Mouse (Mus musculus) intestine, embryonic 14.5 days (tissue): ENCODE data around the gene Cldn20. TPM values are rescaled to one million over a fixed set of nuclear protein-coding genes. Genes with fewer than 3 reads are reported as not detected.

ENCODE experiments used
- ATAC-seq: fragments of 200-750 bp; cut with Nextera tagmentation; replicated peaks from 2 replicates; pipeline ENCODE4 v1.8.0; 2017; ENCODE audit warnings: low read depth, moderate number of reproducible peaks, moderate TSS enrichment, moderate library complexity; ENCODE audit not compliant: low FRiP score, low TSS enrichment
- DNase-seq: peaks from one replicate; pipeline ENCODE4 v3.0.0-alpha.2; 2018; ENCODE audit warnings: low spot score
- H3K27ac ChIP-seq: fragments of 300-500 bp; sonication (generic); 2 replicates; pipeline ENCODE4 v1.5.1; 2014; ENCODE audit warnings: low read depth, mild to moderate bottlenecking, control low read depth
- H3K27me3 ChIP-seq: fragments of 300-500 bp; sonication (generic); replicated peaks from 2 replicates; pipeline ENCODE4 v1.6.1; 2014; ENCODE audit warnings: low read length, control low read depth; ENCODE audit not compliant: control insufficient read depth, insufficient read depth
- H3K36me3 ChIP-seq: fragments of 300-500 bp; sonication (generic); 2 replicates; pipeline ENCODE4 v1.6.1; 2014; ENCODE audit warnings: low read length, control low read depth; ENCODE audit not compliant: control insufficient read depth, insufficient read depth
- H3K4me1 ChIP-seq: fragments of 300-500 bp; sonication (generic); replicated peaks from 2 replicates; pipeline ENCODE4 v1.6.1; 2014; ENCODE audit warnings: low read length, control low read depth, mixed read lengths; ENCODE audit not compliant: control insufficient read depth, insufficient read depth
- H3K4me2 ChIP-seq: fragments of 300-500 bp; sonication (generic); 2 replicates; pipeline ENCODE4 v1.6.1; 2014; ENCODE audit warnings: low read length
- H3K4me3 ChIP-seq: fragments of 300-500 bp; sonication (generic); 2 replicates; pipeline ENCODE4 v1.5.1; 2014; ENCODE audit warnings: low read depth, low read length, control low read depth, mixed read lengths
- H3K9ac ChIP-seq: fragments of 300-500 bp; sonication (generic); 2 replicates; pipeline ENCODE4 v1.6.1; 2014; ENCODE audit warnings: mild to moderate bottlenecking, low read length
- H3K9me3 ChIP-seq: fragments of 300-500 bp; sonication (generic); 2 replicates; pipeline ENCODE4 v1.6.1; 2016; ENCODE audit warnings: low read length, control low read depth; ENCODE audit not compliant: control insufficient read depth
- WGBS: fragments of 180-500 bp; shearing (Covaris S2); extraction: QIAGEN DNeasy Blood & Tissue Kit; methylation state at CpG from one replicate; pipeline ENCODE4 v1.1.7; 2014; 5-methylcytosine and 5-hydroxymethylcytosine counted together
- polyA plus RNA-seq: library from polyadenylated mRNA; unstranded; fragments of >200 nt; fragmentation: Nextera tagmentation; extraction: Ambion mirVana; gene quantifications from 2 replicates; pipeline ENCODE4 v1.2.1, GENCODE M21; 2014

The Cldn20 gene
- polyA plus RNA-seq = 0.30 TPM in 1 of 2 replicates, not detected in the other

DNA sequence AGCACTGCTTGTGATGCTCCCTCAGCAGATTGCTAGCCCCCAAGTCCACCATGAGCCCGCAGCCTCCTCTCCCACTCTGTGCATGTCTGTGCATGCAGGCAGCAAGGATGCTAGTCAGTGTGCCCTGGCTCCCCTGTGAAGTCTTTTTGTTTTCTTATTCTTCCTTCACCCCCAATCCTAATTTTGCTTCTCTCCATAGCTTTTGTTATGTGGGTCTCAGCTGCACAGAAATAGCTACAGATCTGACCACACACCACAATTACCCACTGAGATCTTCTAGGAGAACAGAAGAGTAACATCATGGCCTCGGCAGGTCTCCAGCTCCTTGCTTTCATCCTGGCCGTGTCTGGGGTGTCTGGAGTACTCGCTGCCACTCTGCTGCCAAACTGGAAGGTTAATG lies at the start of gene Cldn20:
Cldn20 (plus strand) TSS at position 301 of the 400 bp plus-strand sequence.
- 96% methylated on average over 4 of the region's 4 CpGs for WGBS
- no peak within 1 kb of the TSS for H3K27ac ChIP-seq
- no peaks in the 10 kb centered on the region for H3K9me3 ChIP-seq

GRCm38 (mm10) chr17:3483091-3483490 lies 49.3 kb upstream of the Cldn20 start:
- ATAC-seq (no peak), DNase-seq (no peak)
- Histone ChIP-seq H3K36me3 (no peaks in the 10 kb centered on the region), H3K9me3 (no peaks in the 10 kb centered on the region), H3K4me2 (no peak overlapping the region), H3K27ac (no peak overlapping the region), H3K27me3 (no peaks in the 10 kb centered on the region), H3K4me1 (0 out of 2 replicates have a peak, but pooled peaks cover 4% of the 10 kb centered on the region), H3K4me3 (no peak overlapping the region), H3K9ac (no peak overlapping the region)
- 88% methylated on average over 8 of the region's 8 CpGs for WGBS

More for the DNA sequence above, at the start of gene Cldn20:
- H3K9ac ChIP-seq = no peak within 1 kb of the TSS
- H3K4me2 ChIP-seq = no peak within 1 kb of the TSS
- peaks cover 8% of the 10 kb centered on the region; the same call in 1 of the 2 replicates for H3K36me3 ChIP-seq
- DNase-seq (no peak), ATAC-seq (no peak)
- H3K4me1 ChIP-seq = no peaks in the 10 kb centered on the region
- no peaks in the 10 kb centered on the region for H3K27me3 ChIP-seq
- H3K4me3 ChIP-seq = no peak within 1 kb of the TSS

- Histone ChIP-seq H3K4me3 (no peak overlapping the region), H3K4me2 (no peak overlapping the region), H3K27ac (no peak overlapping the region), H3K27me3 (no peaks in the 10 kb centered on the region), H3K36me3 (no peaks in the 10 kb centered on the region), H3K4me1 (0 out of 2 replicates have a peak, but pooled peaks cover 4% of the 10 kb centered on the region), H3K9me3 (no peaks in the 10 kb centered on the region), H3K9ac (no peak overlapping the region)
- WGBS = 76% methylated on average over 7 of the region's 7 CpGs
- ATAC-seq = no peak
- DNase-seq = no peak
Observed at GRCm38 (mm10) chr17:3485851-3486250, 46.5 kb upstream of the Cldn20 start.

DNA sequence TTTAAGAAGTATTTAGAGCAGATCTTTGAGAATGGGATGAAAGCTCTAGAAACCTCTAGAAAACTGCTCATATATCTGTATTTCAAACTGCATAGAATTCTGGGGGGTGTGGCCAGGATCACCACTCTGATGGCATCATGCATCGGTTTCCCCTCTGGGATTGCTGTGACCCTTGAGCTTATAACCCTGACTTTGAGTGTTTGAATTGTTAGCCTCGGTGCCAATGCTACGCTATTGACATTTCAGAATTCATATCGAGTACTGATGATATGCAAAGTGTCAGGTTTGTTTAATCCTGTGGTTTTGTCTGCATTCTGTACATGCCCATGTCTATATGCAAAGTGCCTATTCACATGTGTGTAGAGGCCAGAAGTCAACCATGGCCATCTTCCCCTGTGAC lies 45.1 kb upstream of the Cldn20 start:
- WGBS = 91% methylated on average over 4 of the region's 4 CpGs
- Histone ChIP-seq H3K4me1 (no peaks in the 10 kb centered on the region), H3K4me3 (no peak overlapping the region), H3K9me3 (no peaks in the 10 kb centered on the region), H3K27ac (no peak overlapping the region), H3K36me3 (no peaks in the 10 kb centered on the region), H3K9ac (no peak overlapping the region), H3K27me3 (no peaks in the 10 kb centered on the region), H3K4me2 (no peak overlapping the region)
- DNase-seq = no peak
- ATAC-seq = no peak

DNA sequence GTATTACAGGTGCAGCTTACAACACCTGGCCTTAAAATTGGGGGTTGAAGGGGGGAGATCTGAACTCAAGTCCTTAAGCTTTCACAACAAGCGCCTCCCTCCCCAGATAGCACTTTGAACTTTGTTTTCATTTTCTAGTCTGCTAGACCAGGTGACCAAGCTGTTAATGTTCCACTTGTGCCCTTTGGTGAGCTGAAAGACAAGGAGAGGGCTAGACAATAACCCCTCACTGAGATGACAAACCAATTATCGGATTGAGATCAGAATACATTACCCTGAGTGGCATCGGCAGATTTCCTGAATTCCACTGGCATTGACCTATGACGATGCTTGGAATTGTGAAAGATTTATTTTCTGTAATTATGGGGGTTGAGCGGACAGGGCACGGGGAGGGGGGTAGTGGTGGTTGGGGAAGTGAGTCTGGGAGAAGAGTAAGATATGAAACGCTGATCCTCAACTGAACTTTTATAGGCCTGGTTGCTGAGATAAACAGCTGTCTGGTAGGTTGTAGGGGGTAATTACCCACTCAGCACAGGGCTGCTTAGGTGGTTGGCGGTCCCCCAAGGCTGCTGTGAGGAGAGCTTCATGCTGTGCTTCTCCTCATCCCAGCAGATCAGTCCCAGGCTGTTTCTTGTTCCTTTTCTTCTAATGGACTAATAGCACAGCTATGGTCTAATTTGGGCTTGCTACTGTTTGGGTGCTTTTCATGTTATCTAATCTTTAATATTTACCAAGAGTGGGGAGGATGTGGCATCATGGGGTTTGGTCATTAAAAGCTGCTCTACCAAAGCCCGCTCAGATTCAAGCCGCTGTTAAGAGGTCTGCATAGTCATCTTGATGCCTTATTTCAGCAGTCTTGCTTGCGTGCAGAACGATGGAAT lies 44.4 kb upstream of the Cldn20 start:
- H3K4me2 ChIP-seq = no peak overlapping the region

GRCm38 (mm10) chr17:3490216-3490895 lies 42.0 kb upstream of the Cldn20 start:
- no peak overlapping the region for H3K9ac ChIP-seq
- no peak for ATAC-seq
- H3K36me3 ChIP-seq = no peaks in the 10 kb centered on the region
- no peak for DNase-seq
- H3K4me1 ChIP-seq = no peaks in the 10 kb centered on the region
- no peaks in the 10 kb centered on the region for H3K9me3 ChIP-seq
- no peak overlapping the region for H3K27ac ChIP-seq
- H3K27me3 ChIP-seq = no peaks in the 10 kb centered on the region
- 82% methylated on average over 11 of the region's 11 CpGs for WGBS
- H3K4me3 ChIP-seq = no peak overlapping the region
- H3K4me2 ChIP-seq = no peak overlapping the region

More for the DNA sequence above, 44.4 kb upstream of the Cldn20 start:
- WGBS = 68% methylated on average over 12 of the region's 12 CpGs
- ATAC-seq = no peak
- DNase-seq = no peak
- Histone ChIP-seq H3K36me3 (no peaks in the 10 kb centered on the region), H3K4me3 (no peak overlapping the region), H3K27ac (no peak overlapping the region), H3K27me3 (no peaks in the 10 kb centered on the region), H3K9ac (no peak overlapping the region), H3K9me3 (no peaks in the 10 kb centered on the region), H3K4me1 (no peaks in the 10 kb centered on the region)

DNA sequence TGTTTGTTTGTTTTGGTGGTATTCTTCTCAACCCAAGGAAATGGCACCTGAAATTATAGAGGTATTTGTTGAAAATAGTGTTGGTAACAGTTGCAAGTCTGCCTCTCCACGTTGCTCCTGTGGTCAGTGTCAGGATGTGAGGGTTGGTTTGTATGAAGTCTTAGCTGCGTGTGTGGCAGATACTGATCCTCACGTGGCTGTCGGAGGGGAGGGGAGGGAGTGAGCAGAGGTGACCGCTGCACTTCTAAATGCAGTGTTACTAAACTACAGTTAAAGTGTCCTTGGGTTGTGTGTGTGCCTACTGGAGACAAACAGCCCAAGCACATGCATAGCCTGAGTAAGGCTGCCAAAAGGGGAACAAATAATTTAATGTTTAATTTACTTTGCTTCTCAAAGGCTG lies 41.3 kb upstream of the Cldn20 start:
- Histone ChIP-seq H3K4me2 (no peak overlapping the region), H3K27me3 (no peaks in the 10 kb centered on the region), H3K27ac (no peak overlapping the region), H3K4me1 (no peaks in the 10 kb centered on the region), H3K4me3 (no peak overlapping the region), H3K36me3 (no peaks in the 10 kb centered on the region), H3K9me3 (no peaks in the 10 kb centered on the region), H3K9ac (no peak overlapping the region)
- DNase-seq (no peak), ATAC-seq (no peak)
- WGBS = 60% methylated on average over 5 of the region's 5 CpGs

DNA sequence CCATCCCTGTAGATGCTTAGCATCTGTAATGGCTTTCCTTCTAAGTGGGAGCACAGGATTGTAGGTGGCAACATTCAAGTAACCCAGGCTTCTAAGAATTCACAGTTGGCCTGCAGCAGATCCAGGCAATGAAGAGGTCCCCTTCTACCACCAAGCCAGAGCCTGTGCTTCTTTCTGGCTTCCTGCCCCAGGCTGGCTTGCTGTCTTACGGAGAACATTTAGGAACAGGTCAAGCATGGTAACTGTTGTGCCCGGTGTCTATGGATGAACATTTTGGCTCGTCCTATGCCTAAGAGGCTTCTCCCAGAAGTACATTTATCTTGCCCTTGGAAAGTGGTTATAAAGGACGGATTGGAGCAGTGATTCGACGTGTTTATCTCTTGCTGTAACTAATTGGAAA lies 40.7 kb upstream of the Cldn20 start:
- WGBS = 82% methylated on average over 6 of the region's 6 CpGs

More for the DNA sequence above, 40.7 kb upstream of the Cldn20 start:
- ATAC-seq = no peak
- Histone ChIP-seq H3K4me2 (no peak overlapping the region), H3K9me3 (no peaks in the 10 kb centered on the region), H3K9ac (no peak overlapping the region), H3K36me3 (no peaks in the 10 kb centered on the region), H3K4me1 (no peaks in the 10 kb centered on the region), H3K27ac (no peak overlapping the region), H3K27me3 (no peaks in the 10 kb centered on the region), H3K4me3 (no peak overlapping the region)
- no peak for DNase-seq
